Comparison of ENCODE assay signal across 8 mouse cellular contexts in the genomic region with DNA sequence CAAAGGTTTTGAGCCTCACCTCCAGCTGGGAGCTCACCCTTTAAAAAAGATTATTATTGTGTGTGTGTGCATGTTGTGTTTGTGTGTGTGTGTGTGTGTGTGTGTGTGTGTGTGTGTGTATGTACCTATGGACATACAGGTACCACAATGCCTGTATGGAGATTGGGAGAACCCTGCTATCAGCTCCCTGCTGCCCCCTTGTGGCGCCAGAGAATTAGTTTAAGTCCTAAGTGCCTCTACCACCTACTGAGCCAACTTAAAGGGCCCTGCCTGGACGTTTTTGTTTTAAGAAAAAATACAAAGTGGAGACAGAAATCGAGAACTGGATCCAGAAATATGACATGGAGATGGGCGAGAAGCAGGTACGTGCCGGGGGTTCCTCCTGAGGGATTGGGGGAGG. TPM values are rescaled to one million over a fixed set of nuclear protein-coding genes. Genes with fewer than 3 reads are reported as not detected.
DNase-seq lines count a peak whose midpoint lies in the region; ATAC-seq and TF ChIP-seq lines count a peak whose summit lies in the region.

No protein-coding gene starts in this region.

- no peaks in the 10 kb centered on the region for H3K9me3 ChIP-seq in ES-E14 (ENCODE audit: control insufficient read depth, insufficient read depth, low read depth, low read length)
- H3K9me3 ChIP-seq in forebrain, embryonic 13.5 days (replicated peaks): no peaks in the 10 kb centered on the region

- peak overlapping the region; percentile 52; the same call in 1 of the 2 replicates for H3K27ac ChIP-seq in ES-E14 (ENCODE audit: insufficient read depth, low read depth, low read length, poor library complexity, severe bottlenecking)
- H3K27ac ChIP-seq in forebrain, embryonic 13.5 days: no peak overlapping the region; the same call in 1 of the 2 replicates

- in situ Hi-C loops in ES-E14 (cut with MboI; ENCODE audit: low sequenced_read_pairs in 2 of 2, unreplicated experiment in 2 of 2): no loop called here

- H3K36me3 ChIP-seq in ES-E14 (ENCODE audit: control insufficient read depth, insufficient read depth, low read length, poor library complexity, severe bottlenecking): peaks cover 15% of the 10 kb centered on the region; the same call in 1 of the 2 replicates
- peaks cover 13% of the 10 kb centered on the region for H3K36me3 ChIP-seq in forebrain, embryonic 13.5 days (ENCODE audit: poor library complexity, severe bottlenecking)

- peak; percentile 91 for DNase-seq in ES-E14 (ENCODE audit: low read depth, low spot score)
- DNase-seq in c-Kit-positive CD71-positive TER-119-negative erythroid progenitor cells, embryonic 14.5 days (ENCODE audit: low read depth): peak; percentile 91
- peak; percentile 44 for DNase-seq in heart, postnatal 25 days (ENCODE audit: low spot score)
- peak; percentile 80 for DNase-seq in large intestine, adult 2 months (ENCODE audit: low read depth, low spot score)
- DNase-seq in lung, postnatal 10 days: peak; percentile 89
- DNase-seq in retina, embryonic 14.5 days (ENCODE audit: low spot score): peak; percentile 90
- peak; percentile 88 for DNase-seq in thymus, postnatal 25 days

- WGBS in forebrain, embryonic 13.5 days: 0% methylated on average over 6 of the region's 6 CpGs
- WGBS in large intestine, adult 2 months: 9% methylated on average over 6 of the region's 6 CpGs

- ATAC-seq in forebrain, embryonic 13.5 days: peak; percentile 26; the same call in 1 of the 2 replicates

- intact Hi-C loops in heart, postnatal 25 days (cut with DNase I): loop anchor here (1.0 to 10.0 kb wide), 3 partner anchors 50 to 100 kb away; no protein-coding TSS in a partner anchor

- H3K4me3 ChIP-seq in ES-E14 (ENCODE audit: insufficient read depth in 1 of 2, low read depth in 1 of 2, low read length in 2 of 2, poor library complexity in 1 of 2, severe bottlenecking in 1 of 2): peak overlapping the region; percentile 23 to 64; a peak in 3 of 4 replicates
- H3K4me3 ChIP-seq in forebrain, embryonic 13.5 days: peak overlapping the region; percentile 35

- peak overlapping the region; percentile 65 for H3K4me2 ChIP-seq in forebrain, embryonic 13.5 days

- H3K4me1 ChIP-seq in ES-E14 (ENCODE audit: control insufficient read depth in 2 of 2, insufficient read depth in 2 of 2, low read length in 2 of 2, poor library complexity in 1 of 2): peaks cover 6 to 16% of the 10 kb centered on the region in 2 experiments; a peak in 3 of 4 replicates
- peaks cover 13% of the 10 kb centered on the region for H3K4me1 ChIP-seq in forebrain, embryonic 13.5 days

- no peaks in the 10 kb centered on the region for H3K27me3 ChIP-seq in forebrain, embryonic 13.5 days

- peak overlapping the region; percentile 73; the same call in 1 of the 2 replicates for H3K9ac ChIP-seq in ES-E14 (ENCODE audit: insufficient read depth, low read depth, low read length, poor library complexity, severe bottlenecking)
- H3K9ac ChIP-seq in forebrain, embryonic 13.5 days: peak overlapping the region; percentile 63

TF ChIP-seq in ES-E14, 5 proteins besides CTCF, POLR2A, EP300 and RAD21:
- no peak for TF ChIP-seq CHD2 (IDR thresholded peaks at IDR 0.05; ENCODE audit: low read depth, low read length)
- no peak for TF ChIP-seq MAFK (IDR thresholded peaks at IDR 0.05; ENCODE audit: insufficient read depth, low read depth, low read length)
- TF ChIP-seq HCFC1 (IDR thresholded peaks at IDR 0.05; ENCODE audit: borderline replicate concordance, insufficient read depth, low read length): no peak
- no peak for TF ChIP-seq ZNF384 (IDR thresholded peaks at IDR 0.05; ENCODE audit: low read depth, low read length)
- no peak for TF ChIP-seq ZC3H11A (IDR thresholded peaks at IDR 0.05; ENCODE audit: borderline replicate concordance, low read depth, low read length)

RNA-seq across cellular contexts. Expression of a gene that starts 7.5 kb away (rescaled TPM):
- 20.6 and 23.7 TPM in 2 replicates for total RNA-seq in ES-E14 (2012; rRNA removed)
- polyA plus RNA-seq in forebrain, embryonic 13.5 days (2015; fragmentation: Nextera tagmentation; extraction: Ambion mirVana): 19.0 TPM in 2 replicates
- total RNA-seq in heart, postnatal 25 days (2021): 10 to 100 TPM; 15.4 to 18.7 TPM
- 12.4 and 13.2 TPM in 2 replicates for polyA plus RNA-seq in large intestine, adult 2 months (2012; rRNA removed)

RNA-seq across cellular contexts. Expression of a gene that starts 7.7 kb away (rescaled TPM):
- 90.7 and 108 TPM in 2 replicates for total RNA-seq in ES-E14 (2012; rRNA removed)
- polyA plus RNA-seq in forebrain, embryonic 13.5 days (2015; fragmentation: Nextera tagmentation; extraction: Ambion mirVana): 45.3 and 48.0 TPM in 2 replicates
- 10 to 100 TPM; 20.1 to 21.4 TPM for total RNA-seq in heart, postnatal 25 days (2021)
- 35.2 and 40.2 TPM in 2 replicates for polyA plus RNA-seq in large intestine, adult 2 months (2012; rRNA removed)

RNA-seq across cellular contexts. Expression of a gene that starts 16.0 kb away (rescaled TPM):
- 0.16 TPM in 1 of 2 replicates, not detected in the other for total RNA-seq in ES-E14 (2012; rRNA removed)
- 1.1 and 2.3 TPM in 2 replicates for polyA plus RNA-seq in forebrain, embryonic 13.5 days (2015; fragmentation: Nextera tagmentation; extraction: Ambion mirVana)
- not detected for total RNA-seq in heart, postnatal 25 days (2021)
- 0.40 and 0.41 TPM in 2 replicates for polyA plus RNA-seq in large intestine, adult 2 months (2012; rRNA removed)

RNA-seq across cellular contexts. Expression of a gene that starts 16.4 kb away (rescaled TPM):
- total RNA-seq in ES-E14 (2012; rRNA removed): 14.2 and 14.9 TPM in 2 replicates
- polyA plus RNA-seq in forebrain, embryonic 13.5 days (2015; fragmentation: Nextera tagmentation; extraction: Ambion mirVana): 14.8 and 15.8 TPM in 2 replicates
- total RNA-seq in heart, postnatal 25 days (2021): 10 to 100 TPM; 36.0 to 37.9 TPM
- polyA plus RNA-seq in large intestine, adult 2 months (2012; rRNA removed): 41.7 and 63.5 TPM in 2 replicates

RNA-seq across cellular contexts. Expression of a gene that starts 29.2 kb away (rescaled TPM):
- total RNA-seq in ES-E14 (2012; rRNA removed): not detected in 2 replicates
- polyA plus RNA-seq in forebrain, embryonic 13.5 days (2015; fragmentation: Nextera tagmentation; extraction: Ambion mirVana): 0.65 TPM in 1 of 2 replicates, not detected in the other
- not detected for total RNA-seq in heart, postnatal 25 days (2021)
- not detected in 2 replicates for polyA plus RNA-seq in large intestine, adult 2 months (2012; rRNA removed)
